Mouse (Mus musculus) frontal cortex, adult (tissue): ENCODE measurements at regions not wholly inside any gene's neighbourhood (a gene's known extent, or its start where the extent isn't known, plus 50 kb on each side); places are given as distances from the start of the nearest gene placed in this dataset.

Experiments used
- ATAC-seq: cut with Nextera tagmentation; 2 replicates; pipeline ENCODE4 v1.9.2; 2017; ENCODE audit warnings: mild to moderate bottlenecking, moderate library complexity, mixed read lengths; ENCODE audit not compliant: low TSS enrichment

DNA sequence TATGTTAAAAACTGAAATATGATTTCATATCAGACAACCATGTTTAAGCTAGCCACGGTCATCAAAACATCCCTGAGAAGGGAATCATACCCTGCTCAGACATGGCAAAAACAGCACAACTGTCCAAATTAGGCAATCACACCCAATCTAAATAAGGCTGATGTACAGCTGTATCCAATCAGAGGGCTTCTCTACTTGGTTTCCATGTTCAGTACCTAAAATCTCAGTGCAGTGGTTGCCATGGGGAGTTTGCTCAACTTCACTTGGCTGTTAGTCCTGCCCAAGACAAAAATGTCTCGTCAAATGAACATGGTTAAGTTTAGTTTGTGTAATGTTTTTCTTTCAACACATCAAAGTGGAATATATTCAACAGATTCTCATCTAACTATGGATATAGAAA is 987.0 kb downstream of the Cdh9 start:
- no peak for ATAC-seq

GRCm38 (mm10) chr15:17730651-17731050 is 1002.1 kb downstream of the Cdh9 start:
- no peak for ATAC-seq

GRCm38 (mm10) chr15:17770225-17770677 is 1041.7 kb downstream of the Cdh9 start:
- no peak for ATAC-seq

- ATAC-seq: no peak
Observed at GRCm38 (mm10) chr15:17779788-17780187, 1039.0 kb upstream of the Cdh10 start.

- no peak for ATAC-seq
Observed at GRCm38 (mm10) chr15:17783368-17783767, 1035.4 kb upstream of the Cdh10 start.

DNA sequence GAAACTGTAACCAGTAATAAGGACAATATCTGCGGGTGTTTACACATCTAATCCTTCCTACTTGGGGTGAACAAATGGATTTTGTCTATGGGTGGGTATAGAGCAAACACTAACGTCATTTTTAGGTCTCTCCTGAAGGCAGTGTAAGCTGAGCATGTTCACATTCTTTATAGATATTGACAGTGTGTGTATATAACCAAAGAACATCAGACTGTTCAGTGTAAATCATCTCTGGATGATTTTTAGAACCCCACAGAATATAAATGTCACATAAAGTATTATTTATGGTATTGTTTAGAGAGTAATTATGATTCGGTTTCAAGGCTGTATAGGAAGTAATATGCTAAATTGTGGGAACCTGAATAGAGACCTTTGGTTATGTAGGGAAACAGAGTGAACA is 1021.2 kb upstream of the Cdh10 start:
- no peak for ATAC-seq

DNA sequence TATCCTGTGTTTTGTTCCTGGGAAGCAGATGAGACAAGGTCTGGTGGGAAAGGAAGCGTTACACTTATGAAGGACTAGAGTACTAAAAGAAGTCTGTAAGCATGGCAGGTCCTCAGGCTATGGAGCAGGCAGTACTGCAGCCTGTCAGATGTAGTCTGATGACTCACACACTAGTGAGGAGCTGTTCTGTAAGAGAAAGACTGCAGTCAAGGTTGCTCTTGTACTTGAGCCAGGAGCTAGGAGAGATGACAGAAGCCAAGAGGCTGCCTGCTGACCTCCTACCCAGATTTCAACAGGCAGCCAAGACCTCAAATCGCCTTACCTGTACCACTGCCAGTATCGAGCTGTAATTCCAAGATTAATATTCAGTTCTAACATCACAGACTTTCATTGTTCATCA is 1017.3 kb upstream of the Cdh10 start:
- ATAC-seq: peak; percentile 86

GRCm38 (mm10) chr15:17803107-17803506 is 1015.6 kb upstream of the Cdh10 start:
- ATAC-seq: peak; percentile 87

- no peak for ATAC-seq
Observed at GRCm38 (mm10) chr15:17830376-17830775, 988.4 kb upstream of the Cdh10 start.

DNA sequence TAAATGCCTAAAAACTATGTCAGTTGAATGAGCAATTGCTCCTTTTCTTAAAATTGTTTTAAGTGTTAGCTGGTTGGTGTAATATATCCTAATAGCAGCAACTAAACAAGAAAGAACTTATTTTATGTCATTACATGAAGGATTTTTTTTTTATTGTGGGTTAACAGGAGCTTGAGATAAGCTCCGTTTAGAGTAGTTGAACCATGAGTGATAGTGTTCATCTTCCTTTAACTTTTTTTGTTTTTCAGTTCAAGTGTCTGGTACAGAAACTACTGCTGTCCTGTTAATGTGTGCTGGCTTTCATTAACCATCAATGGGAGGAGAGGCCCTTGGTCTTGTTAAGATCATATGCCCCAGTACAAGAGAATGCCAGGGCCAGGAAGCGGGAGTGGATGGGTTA is 986.8 kb upstream of the Cdh10 start:
- ATAC-seq: no peak

- no peak for ATAC-seq
Observed at GRCm38 (mm10) chr15:17880168-17880567, 938.6 kb upstream of the Cdh10 start.

DNA sequence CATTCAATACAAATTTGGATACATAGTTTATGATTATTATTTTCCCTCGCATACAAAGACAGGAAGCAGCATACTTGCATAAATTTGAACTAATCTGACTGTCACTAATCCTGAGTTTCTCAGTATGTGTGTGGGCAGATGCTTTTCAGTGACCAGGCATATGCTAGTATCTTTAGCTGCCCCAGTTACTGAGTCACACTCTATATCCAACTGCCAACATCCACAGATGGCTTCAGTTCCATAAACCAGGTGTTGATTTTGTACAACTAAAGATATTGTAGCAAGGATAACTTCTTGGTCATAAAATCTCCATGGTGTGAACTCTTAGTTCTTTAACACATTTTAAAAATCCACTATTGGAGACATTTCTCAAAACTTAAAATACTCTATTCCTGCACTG is 929.4 kb upstream of the Cdh10 start:
- peak; percentile 100 for ATAC-seq

DNA sequence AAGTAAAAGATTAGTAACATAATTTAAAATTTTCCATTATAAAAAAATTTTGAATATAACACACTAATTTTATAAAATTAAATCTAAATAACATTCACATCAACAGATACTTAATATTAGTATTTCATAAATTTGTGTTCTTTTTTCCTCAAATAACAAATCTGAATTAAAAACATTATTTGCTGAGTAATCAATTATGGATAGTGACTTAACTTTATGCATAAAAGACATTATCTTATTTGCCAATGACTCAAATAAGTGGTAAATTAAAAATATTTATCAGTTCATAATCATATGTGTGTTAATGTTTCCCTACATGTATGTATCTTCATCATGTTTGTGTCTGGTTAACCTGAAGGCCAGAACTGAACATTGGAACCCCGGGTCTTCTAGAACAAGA is 918.7 kb upstream of the Cdh10 start:
- no peak for ATAC-seq

DNA sequence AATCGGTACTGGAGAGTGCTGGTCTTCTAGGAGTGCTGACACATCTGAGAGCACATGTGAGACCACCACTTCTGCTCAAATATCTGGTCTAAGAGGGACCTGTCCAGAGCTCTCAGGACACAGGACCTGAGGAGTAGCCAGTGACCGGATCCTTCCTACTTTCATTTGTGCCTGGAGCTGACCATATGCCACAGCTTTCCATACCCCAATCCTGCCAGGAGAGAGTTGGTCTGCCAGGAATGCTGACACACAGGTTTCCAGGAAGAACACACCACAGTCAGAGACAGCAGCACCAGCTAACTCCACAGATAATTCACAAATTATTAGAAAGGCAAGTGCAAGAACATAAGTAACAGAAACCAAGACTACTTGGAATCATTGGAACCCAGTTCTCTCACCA is 906.5 kb upstream of the Cdh10 start:
- no peak for ATAC-seq

DNA sequence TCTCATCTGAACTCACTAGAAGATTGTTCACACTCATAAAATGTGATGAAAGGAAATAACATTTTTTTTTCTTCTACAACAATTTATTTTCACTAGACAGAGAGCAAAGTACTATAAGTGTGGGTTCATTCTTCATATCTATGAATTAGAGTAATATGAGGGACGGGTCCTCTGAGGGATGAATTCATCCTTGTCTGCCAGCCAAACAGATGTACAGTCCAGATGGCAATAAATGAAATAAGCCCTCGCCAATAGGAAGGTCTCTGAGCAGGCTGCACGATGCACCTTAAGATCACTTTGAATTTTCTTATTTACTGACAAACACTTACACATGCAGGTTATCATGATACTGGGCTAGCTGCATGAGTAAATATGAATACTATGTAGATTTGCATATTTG is 886.2 kb upstream of the Cdh10 start:
- no peak for ATAC-seq

DNA sequence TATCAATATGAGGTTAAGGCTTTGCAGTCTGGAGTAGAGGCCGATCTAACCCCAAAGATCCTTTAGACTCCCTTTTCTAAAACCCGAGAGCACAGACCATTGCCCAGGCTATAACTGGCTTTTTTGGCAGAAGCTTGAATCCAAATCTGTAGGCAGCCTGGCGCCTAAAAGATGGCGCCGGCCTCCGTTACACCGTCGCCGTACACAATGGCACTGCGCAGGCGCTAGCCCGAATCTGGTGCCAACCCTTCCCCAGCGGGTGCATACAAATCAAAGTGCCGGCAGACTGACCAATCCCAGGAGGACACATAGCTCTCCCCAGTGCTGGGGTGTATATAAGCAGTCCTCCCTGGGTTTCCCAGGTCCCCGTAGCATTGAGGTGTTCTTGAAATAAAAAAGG is 884.9 kb upstream of the Cdh10 start:
- ATAC-seq: no peak

GRCm38 (mm10) chr15:17935473-17935872 is 883.3 kb upstream of the Cdh10 start:
- no peak for ATAC-seq

GRCm38 (mm10) chr15:17962778-17963177 is 856.0 kb upstream of the Cdh10 start:
- no peak for ATAC-seq

GRCm38 (mm10) chr15:17963240-17964209 is 855.2 kb upstream of the Cdh10 start:
- no peak for ATAC-seq

DNA sequence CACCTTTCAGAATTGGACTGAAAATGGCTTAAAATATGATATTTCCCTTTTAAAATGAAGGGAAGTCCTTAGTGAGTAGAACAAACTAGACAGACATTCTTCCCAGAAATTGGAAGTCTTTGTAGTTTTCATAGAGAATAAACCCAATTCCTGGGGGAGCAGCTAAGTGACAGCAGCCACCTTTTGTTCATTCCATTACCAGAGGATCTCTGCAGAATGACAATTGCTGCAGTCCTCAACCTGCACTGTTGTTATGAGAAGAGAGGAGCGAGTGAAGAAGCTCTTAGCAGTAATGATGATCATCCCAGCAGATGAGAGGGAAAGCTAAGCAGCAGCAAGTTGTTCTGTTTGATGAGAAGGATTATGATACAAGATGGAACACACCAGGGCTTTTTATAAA is 831.0 kb upstream of the Cdh10 start:
- no peak for ATAC-seq

DNA sequence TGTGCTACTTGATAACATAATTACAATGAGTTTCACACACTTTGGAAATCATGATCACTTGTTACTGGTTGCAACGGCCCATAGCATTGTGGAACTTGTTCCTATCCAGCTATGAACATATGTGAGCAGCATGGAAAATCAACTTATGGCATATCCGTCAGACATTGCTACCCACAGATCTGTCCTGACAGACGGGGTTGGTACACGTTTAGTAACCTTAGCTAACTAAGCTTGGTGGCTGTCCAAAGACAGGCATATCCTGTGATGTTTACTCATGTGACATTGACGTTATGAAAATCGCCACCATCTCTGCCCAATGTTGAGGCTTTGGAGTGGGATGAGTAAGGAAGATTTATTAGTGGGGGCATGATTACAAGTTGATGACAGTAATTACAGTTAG is 786.1 kb upstream of the Cdh10 start:
- ATAC-seq: peak; percentile 91

DNA sequence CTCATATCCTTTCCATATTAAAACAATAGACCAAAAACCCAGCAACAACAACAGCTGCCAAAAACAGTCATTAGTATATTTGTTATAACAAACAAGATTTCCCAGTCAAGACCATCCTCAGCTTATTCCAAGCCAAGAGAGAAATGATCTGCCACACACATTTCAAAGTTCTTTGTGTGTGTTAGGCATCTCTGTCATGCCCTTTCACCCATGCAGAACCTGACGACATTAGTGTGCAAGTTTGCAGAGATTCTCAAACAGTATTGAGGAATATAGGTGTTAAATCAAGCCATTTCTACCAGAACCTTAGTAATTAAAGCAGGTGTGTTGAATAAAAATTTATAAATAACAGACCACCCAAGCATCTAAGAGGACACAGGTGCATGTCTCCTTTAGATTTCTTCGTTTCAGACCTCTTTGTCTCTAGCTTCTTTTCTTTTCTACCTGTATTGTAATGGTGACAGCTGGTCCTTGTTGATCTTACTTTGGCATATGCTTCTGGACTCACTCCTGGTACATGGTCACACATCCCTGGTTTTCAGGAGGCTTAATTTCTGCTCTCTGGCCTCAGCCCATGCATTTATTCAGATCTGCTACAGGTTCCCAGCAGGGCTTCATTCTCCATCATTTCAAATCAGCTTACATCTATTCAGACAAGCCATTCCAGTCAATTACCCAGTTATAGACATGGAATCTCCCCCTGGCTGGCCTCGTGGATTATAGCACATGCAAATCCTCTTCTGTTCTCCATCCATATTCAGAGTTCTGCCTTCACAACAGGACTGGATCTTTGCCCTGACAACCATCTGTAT is 766.3 kb upstream of the Cdh10 start:
- no peak for ATAC-seq

GRCm38 (mm10) chr15:18065515-18065914 is 753.2 kb upstream of the Cdh10 start:
- ATAC-seq: peak; percentile 94
